Mouse (Mus musculus) gastrocnemius, adult 2 months (tissue): ENCODE measurements around the gene Gm20388. TPM values are rescaled to one million over a fixed set of nuclear protein-coding genes. Genes with fewer than 3 reads are reported as not detected.

Experiments used
- DNase-seq: peaks from one replicate; pipeline ENCODE4 v3.0.0; 2022
- H3K27ac ChIP-seq: fragments of 200-600 bp; 2 replicates; pipeline ENCODE4 v1.8.1; 2022; ENCODE audit warnings: mild to moderate bottlenecking
- H3K4me3 ChIP-seq: fragments of 200-600 bp; 2 replicates; pipeline ENCODE4 v1.8.1; 2022; ENCODE audit warnings: mild to moderate bottlenecking, moderate library complexity
- CTCF ChIP-seq: fragments of 200-600 bp; IDR thresholded peaks from 2 replicates; pipeline ENCODE4 v1.8.1; 2022; ENCODE audit warnings: antibody characterized with exemption, mild to moderate bottlenecking, moderate library complexity
- intact Hi-C: fragments of 180-260 bp; cut with DNase I; formaldehyde crosslinking; loops from one replicate; pipeline ENCODE4 v1.15.1; 2025
- total RNA-seq, 2 experiments: library from RNA; stranded (reverse); gene quantifications; 2 replicates each; pipeline ENCODE4 v1.2.3; 2021

Gene Gm20388
- total RNA-seq, 2 experiments from 2014 or later: 6.1 to 15.0 TPM

DNA sequence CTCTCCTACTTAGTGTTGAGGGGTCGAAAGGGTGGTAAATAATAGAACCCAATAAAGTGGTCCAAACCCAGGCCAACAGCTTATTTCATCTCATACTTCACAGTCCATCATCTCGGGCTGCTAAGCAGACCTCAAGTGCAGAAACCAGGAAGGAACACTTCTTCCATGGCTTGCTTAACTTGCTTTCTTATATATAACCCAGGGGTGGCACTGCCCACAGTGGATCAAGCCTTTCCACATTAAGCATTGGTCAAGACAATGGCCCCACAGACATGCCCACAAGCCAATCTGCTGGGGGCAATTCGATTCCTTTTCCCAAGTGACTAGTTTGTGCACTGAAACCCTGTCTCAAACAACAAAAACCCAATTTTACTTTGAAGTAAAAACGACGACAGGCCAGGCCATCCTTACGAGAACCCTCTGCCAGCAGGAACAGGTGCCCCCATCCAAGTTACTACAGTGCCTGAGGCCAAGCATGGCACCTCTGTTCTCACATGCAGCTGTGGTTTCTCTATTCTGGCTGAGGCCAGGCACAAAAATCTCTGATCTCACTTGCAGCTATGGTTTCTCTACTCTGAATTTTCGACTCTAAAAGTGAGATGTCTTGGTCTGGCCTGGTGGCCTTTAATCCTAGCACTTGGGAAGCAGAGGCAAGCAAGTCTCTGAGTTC, 3007.9 kb downstream of the Gm20388 start:
- intact Hi-C loops: no loop called here
- Histone ChIP-seq H3K4me3 (peak overlapping the region; percentile 15), H3K27ac (peak overlapping the region; percentile 85)
- no peak for DNase-seq
- TF ChIP-seq CTCF: no peak

DNA sequence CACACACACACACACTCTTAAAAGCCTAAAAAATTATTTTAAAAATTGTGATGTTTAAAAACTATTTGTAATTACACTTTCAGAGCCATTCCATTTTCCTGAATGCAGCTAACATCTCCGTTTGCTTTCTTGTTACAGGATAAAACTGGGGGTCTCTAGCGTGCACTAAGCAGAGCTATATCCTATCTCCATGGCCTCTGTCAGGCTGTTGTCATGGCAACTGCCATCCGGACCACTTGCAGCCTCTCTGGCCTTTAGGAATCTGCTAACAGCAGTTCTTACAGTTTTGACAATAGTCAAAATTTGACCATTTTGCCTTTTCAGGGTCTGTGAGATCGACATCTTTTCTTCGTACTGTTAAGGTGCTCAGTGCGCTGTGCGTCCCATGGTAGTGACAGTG, 3010.2 kb downstream of the Gm20388 start:
- Histone ChIP-seq H3K27ac (peak overlapping the region; percentile 17; the same call in 1 of the 2 replicates), H3K4me3 (no peak overlapping the region)
- intact Hi-C loops: no loop called here
- TF ChIP-seq CTCF: no peak
- no peak for DNase-seq

DNA sequence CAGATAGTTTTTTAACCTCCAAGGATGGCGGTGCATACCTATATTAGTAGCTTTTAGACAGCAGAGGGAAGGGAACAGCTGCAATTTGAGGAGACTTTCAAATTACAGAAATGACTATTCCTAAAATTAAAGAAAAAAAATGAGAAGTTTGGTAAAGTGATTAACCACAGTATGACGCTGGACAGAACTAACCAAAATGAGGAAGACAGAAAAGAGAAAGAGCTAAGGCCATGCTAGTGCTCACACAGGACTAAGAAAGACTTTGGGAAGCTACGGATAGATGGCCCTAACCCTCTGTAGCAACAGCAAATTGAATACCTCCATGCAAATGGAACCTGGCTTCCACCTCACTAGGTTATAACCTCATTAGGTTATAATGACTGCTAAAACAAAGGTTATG, 3012.3 kb downstream of the Gm20388 start:
- intact Hi-C loops: no loop called here
- no peak for TF ChIP-seq CTCF
- H3K27ac ChIP-seq: peak overlapping the region; percentile 84
- no peak overlapping the region for H3K4me3 ChIP-seq
- DNase-seq: no peak

DNA sequence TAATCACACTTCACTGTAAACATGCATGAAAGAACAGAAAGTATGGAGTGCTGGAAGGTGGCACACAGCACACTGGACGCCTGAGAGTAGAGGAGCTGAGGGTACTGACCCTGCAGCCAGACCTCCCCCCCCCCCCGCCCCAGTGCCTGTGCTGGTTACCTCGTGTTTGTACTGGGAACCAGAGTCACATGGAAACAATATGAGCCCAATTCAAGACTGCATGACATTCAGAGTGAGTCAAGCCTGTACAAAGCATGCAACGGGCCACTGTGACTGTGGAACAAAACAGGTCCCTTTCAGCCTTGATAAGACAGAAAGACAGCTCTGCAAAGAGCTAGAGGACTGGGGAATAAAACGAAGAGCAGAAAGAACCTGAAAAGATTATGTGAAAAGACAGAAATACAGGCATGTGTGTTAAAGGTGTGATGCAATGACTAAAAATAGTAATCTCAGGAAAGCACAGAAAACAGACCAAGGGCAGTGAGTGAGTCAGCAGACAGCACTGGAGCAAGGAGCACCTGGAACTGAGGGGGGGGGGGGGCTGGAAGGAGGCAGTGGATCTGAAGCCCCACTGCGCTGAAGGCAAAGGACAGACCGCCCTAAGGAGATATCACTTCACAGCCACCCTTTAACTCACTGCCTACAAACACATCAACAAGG, 3012.9 kb downstream of the Gm20388 start:
- TF ChIP-seq CTCF: no peak
- no peak for DNase-seq
- Histone ChIP-seq H3K4me3 (no peak overlapping the region; the same call in 1 of the 2 replicates), H3K27ac (peak overlapping the region; percentile 84)
- intact Hi-C loops: no loop called here

DNA sequence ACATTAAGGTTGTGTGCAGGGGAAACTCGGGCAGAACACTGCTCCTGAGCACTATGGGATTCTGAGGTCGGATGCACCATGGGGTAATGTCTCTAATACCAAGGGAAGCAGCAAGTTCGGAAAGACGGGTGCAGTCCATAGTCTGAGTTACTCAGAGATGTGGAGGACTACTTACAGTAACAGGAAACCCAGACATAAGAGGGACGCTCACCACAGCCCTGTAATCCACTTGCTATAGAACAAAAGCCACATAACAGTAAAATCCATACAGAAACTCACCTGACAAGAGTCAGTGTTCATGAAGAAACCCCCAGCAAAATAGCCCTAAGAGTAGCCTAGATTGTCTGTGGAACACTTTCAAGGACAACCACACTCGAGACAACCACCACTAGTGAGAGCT, 3013.4 kb downstream of the Gm20388 start:
- intact Hi-C loops: no loop called here
- H3K4me3 ChIP-seq: no peak overlapping the region
- H3K27ac ChIP-seq: peak overlapping the region; percentile 84
- no peak for TF ChIP-seq CTCF
- DNase-seq: no peak

DNA sequence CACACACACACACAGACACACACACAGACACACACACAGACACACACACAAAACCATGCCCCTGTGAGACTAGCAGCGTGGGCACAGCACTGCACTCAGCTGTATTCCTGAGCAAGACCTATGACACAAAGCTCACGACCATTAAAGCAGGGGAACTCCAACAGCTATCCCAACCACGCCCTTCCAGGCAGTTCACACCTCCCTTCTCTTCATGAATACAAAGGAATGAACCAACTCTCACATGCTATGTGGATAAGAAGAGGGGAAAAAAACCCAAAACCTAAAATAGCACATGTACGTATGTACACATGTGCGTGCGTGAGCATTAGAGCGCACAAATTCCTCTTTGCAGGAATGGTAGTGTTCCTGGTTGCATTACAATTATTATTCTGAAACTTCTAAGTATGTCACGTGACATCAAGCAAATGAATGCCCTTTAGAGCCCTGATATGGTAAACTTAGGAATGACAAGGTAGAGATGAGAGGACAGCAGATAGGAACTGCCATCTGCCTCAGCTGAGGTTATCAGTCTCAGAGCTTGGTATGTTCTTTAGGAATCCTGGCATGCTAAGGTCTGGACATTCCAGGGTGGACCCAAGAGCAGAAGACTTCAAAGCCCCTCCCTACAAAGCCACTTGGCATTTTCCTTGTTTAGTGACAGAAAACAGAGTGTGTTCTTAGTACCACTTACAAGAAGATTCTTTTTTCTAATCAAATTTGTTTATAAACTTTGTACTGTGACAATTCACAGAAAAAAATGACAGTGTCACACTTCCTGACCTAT, 3015.5 kb downstream of the Gm20388 start:
- H3K4me3 ChIP-seq: no peak overlapping the region
- intact Hi-C loops: no loop called here
- peak overlapping the region; percentile 56; the same call in 1 of the 2 replicates for H3K27ac ChIP-seq
- no peak for TF ChIP-seq CTCF
- no peak for DNase-seq

DNA sequence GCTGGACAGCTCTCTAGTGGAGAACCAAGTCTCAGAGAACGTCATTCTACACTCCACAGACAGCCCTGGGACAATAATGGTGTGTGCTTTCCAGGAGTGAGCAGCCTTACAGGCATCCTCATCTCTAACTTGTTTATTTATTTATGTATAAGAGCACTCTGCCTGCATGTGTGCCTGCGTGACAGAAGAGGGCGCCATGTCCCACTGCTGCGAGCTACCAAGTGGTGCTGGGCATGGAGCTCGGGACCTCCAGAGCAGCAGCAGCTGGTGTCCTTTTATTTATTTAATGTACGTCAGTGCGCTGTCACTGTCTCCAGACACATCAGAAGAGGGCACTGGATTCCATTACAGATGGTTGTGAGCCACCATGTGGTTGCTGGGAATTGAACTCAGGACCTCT, 3016.1 kb downstream of the Gm20388 start:
- no peak overlapping the region for H3K4me3 ChIP-seq
- peak overlapping the region; percentile 56; the same call in 1 of the 2 replicates for H3K27ac ChIP-seq
- intact Hi-C loops: no loop called here
- TF ChIP-seq CTCF: peak; percentile 45; the same call in 1 of the 2 replicates
- no peak for DNase-seq

DNA sequence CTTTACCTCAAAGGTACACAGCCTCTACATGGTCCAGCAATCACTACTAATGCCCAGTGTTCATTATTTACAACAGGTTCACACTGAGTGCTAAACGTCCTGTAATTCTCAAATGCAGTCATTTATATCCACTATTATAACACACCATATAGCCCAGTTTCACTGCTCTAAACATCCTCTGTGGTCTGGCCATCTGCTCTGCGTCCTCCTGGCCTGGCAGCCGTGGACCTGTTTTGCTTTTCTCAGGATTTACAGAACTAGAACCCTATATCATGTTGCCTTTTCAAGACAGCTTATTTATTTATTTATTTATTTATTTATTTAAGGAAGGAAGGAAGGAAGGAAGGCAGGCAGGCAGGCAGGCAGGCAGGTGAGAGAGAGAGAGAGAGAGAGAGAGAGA, 3017.2 kb downstream of the Gm20388 start:
- TF ChIP-seq CTCF: no peak
- intact Hi-C loops: no loop called here
- H3K4me3 ChIP-seq: no peak overlapping the region
- H3K27ac ChIP-seq: peak overlapping the region; percentile 56
- no peak for DNase-seq

DNA sequence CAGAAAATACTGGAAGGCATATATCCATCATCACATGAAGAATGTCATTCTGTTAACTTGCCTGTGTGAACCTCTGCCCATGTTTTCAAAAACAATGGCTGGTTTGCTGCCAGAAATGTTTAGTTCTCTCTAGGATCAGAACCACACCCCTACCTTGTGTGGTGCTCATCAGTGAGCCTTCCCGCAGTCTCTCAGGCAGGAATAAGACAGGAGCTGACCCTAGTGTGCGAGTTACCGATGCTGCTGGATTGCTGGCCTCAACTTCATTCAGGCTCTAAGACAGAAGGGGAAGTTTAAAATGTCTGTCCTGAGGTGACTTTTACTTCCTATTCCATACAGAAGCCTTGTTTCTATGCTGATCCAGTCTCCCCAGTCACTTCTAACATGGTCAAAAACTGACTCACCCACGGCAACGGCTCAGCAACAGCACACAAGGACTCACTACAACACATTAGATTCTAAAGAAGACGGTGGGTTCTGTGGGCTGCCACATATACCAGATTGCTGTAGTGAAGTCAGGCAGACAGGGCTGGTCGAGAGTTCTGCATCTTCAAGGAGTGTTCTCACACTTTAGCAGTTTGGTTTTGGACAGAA, 3018.1 kb downstream of the Gm20388 start:
- H3K27ac ChIP-seq: peak overlapping the region; percentile 56; the same call in 1 of the 2 replicates
- no peak for TF ChIP-seq CTCF
- no peak for DNase-seq
- intact Hi-C loops: no loop called here
- H3K4me3 ChIP-seq: no peak overlapping the region

DNA sequence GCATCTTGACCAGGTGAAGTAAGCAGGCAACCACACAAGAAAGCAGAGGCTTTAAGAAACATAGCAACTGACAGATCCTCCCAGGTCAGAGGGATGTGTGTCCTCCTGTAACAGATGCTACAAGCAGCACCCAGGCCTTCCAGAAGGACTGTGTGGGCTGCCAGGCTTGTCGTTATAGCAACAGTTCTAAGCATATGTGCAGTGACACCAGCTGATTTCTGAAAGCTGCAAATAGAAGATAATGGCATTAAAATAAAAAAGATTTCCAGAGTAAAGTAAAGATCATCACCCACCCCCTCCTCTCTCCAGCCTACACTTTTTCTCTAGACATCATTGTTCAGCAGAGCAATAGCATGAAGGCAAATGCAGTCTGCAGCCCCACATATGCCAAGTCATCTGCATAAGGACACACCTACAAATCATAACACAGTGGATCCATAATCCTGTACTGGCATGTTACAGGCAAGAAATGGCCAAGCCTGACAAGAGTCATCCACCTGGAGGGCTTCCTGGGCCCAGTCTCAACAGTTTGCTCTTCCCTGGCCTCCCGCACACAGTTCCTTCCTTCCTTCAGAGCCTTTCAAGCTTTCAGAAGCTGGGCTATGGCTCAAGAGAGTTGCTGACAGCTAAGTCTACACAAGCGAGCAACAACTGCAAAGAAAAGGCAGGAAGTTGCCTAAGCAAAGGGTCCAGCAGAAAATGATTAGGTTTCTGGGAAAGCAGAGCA, 3021.4 kb downstream of the Gm20388 start:
- no peak for DNase-seq
- Histone ChIP-seq H3K4me3 (no peak overlapping the region), H3K27ac (peak overlapping the region; percentile 38)
- intact Hi-C loops: no loop called here
- TF ChIP-seq CTCF: no peak

DNA sequence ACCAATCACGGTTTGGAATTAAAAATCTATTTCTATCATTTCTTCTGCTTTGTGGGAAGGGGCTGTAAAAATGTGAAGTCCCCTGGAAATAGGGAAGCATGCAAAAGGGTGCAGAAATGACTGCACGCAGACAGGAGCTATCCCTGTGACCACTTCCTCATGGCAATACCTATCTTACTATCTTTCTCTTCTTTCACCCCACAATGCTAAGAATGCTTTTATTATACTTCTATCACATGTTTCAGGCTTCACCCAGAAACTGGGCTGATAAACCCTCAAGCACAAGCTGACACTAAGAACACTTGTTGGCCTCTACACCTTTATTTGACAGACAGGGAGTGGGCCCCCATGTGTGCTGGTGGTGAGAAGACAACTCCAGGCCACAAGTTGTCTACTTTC, 3021.9 kb downstream of the Gm20388 start:
- DNase-seq: no peak
- H3K27ac ChIP-seq: peak overlapping the region; percentile 38; the same call in 1 of the 2 replicates
- intact Hi-C loops: no loop called here
- no peak overlapping the region for H3K4me3 ChIP-seq
- TF ChIP-seq CTCF: no peak

DNA sequence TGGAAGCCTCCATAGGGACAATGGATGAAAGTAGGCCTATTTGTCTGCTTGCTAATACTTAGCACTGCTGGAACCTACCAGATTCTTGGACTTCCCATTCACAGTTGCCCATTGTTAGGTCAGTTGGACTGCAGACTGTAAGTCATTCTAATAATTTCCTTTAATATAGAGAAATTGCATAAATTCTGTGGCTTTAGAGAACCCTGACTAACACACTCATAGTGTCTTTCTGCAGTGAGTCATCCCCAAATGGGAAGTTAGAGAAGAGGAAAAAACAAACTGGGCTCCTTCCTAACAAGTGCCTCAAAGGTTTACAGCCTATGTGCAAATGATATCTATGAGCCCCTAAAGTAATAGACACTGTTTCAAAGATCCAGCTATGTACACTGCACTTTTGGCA, 3023.3 kb downstream of the Gm20388 start:
- TF ChIP-seq CTCF: no peak
- peak overlapping the region; percentile 43; the same call in 1 of the 2 replicates for H3K27ac ChIP-seq
- no peak for DNase-seq
- intact Hi-C loops: no loop called here
- no peak overlapping the region for H3K4me3 ChIP-seq
